Mouse (Mus musculus) fibroblast of lung, adult 2 months (primary cell): ENCODE measurements around the gene Pex5.

Experiments used
- DNase-seq: peaks from one replicate; pipeline ENCODE4 v3.0.0-alpha.2; 2011; ENCODE audit warnings: low read depth

Pex5 gene

DNA sequence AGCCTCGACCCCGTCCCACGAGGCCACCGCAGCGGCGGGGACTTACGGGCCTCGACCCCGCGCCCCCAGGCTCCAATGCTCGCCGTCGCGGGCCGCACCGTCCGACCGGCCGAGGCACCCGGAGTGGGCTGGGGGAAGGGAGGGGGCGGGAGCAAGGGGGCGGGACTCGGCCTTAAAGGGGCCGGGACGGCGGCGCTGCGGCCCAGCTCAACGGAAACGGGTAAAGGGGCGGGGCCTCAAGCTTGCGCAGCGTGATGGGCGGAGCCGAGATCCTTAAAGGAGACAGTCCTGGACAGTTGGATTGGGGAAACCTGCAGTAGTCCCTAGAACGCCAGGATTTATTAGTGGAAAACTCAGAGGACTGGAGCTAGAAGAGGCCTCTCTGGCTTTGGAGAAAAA is at the start of gene Pex5:
Gene Pex5, minus strand, starts transcription at position 141 of the 399 bp plus-strand sequence.
- peak; percentile 86 for DNase-seq

DNA sequence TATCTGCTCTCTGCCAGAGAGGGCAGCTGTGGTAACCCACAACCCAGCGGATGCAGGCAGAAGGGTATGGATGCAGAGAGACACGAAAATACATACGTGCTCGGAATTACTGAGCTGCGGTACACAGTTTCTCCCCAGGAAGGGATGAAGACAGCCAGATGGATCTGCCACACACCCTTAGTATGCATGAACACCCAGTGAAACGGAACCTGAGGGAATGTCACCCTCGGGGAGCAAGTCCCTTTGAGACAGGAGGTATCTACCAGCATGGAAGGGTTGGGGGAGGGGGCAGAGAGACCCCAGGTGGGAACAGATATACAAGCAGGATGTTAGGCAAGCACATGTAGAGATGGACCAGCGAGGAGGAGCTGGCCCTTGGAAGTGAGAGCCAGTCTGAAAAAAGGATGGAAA is 49.0 kb upstream of the Pex5 start:
- DNase-seq = no peak

DNA sequence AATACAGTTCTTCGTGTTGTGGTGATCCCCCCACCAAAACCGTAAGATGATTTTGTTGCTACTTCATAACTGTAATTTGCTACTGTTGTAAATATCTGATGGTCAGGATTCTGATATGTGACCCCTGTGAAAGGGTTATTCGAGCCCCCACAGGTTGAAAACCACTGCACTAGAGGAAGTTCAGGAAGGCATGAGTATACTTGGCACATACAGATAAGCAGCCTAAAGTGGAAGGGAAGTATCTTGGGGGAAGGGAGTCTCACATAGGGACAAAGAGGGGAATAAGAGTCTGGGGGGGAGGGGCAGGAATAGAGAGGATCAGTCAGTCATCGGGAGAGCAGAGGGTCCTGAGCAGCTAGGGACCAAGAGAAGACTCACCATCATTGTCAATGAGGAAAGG is 44.5 kb upstream of the Pex5 start:
- DNase-seq = no peak

DNA sequence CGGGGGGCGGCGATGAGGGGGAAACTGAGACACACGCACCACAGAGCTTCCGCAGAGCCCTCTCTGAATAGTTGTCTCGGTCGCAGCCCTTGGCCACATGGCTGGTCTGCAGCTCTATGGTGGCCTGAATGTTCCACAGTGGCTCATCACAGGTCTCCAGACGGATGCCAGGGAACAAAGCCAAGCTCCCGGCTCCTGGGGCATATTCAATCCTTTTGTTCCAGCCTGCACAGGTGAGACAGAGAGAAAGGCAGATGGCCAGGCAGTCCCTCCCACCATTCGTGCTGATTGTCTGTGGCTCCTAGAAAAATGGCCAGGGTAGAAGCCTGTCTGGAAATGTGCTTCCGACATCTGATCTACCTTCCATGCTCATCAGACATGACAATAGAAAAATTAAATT is 43.6 kb upstream of the Pex5 start:
- no peak for DNase-seq

DNA sequence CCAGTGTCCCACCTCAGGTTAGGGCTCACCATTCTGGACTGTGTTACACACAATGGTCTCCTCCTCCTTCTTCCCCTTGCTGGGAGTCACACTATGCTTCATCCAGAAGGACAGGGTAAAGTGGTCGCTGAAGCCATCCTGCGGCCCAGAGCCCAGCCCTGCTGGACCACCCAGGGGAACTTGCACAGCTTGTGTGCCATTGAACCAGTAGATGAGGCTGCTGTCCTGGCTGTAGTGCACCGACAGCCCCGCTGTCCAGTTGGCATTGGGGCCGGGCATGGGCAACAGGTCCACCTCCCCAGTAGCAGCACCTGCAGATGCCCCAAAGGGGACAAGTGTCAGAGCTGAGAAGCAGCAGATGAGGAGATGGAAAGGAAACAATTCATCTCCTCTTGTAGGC is 43.0 kb upstream of the Pex5 start:
- DNase-seq = no peak

DNA sequence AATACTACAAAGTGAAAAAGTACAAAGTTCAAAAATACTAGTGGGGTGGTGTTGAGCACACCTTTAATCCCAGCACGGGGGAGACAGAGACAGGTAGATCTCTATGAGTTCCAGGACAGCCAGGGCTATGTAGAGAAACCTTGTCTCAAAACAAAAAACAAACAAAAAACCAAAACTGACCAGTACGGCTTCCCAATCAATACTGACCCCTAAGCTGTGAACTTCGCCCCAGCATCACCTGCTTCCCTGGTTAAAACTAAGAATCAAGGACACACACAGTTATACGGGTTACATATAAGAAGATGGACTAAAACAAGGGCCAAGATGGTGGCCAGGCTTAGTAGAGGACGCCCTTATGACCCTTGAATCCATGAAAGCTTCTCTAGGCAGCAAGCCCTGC is 41.4 kb upstream of the Pex5 start:
- no peak for DNase-seq

DNA sequence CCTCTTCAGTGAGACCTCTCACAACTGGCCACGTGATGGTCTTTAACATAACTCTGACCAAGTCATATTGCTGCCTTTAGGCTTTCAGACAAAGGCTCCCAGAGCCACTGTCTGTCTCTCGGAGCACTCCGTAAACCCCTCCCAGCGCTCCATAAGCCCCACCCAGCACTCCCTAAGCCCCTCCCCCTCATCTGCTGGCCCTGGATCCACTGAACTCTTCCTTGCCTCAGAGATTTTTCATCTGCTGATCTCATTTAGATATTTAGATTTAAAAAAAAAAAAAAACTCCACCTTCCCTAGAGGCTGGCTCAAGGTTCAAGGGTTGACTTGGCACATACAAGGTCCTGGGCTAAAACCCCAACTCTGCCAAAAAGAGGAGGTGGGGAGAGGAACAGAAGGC is 38.9 kb upstream of the Pex5 start:
- DNase-seq = no peak

DNA sequence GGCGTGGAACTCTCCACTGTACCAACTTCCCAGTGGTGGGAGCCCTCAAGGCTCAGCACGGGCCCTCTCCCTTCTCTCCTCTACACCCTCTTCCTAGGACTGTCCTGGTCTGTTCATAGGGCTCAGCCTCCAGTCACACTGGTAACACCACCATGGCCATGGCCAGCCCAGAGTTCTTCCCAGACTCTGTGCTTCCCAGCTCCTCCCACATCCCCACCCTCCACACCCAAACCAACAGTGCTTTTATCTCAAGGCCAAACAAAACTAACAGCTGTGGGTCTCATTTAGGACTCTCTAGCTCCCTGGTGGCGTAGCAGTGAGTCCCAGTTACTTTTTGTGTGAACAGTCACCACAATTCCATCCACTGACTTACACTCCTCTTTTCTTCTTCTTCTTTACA is 37.1 kb upstream of the Pex5 start:
- no peak for DNase-seq

DNA sequence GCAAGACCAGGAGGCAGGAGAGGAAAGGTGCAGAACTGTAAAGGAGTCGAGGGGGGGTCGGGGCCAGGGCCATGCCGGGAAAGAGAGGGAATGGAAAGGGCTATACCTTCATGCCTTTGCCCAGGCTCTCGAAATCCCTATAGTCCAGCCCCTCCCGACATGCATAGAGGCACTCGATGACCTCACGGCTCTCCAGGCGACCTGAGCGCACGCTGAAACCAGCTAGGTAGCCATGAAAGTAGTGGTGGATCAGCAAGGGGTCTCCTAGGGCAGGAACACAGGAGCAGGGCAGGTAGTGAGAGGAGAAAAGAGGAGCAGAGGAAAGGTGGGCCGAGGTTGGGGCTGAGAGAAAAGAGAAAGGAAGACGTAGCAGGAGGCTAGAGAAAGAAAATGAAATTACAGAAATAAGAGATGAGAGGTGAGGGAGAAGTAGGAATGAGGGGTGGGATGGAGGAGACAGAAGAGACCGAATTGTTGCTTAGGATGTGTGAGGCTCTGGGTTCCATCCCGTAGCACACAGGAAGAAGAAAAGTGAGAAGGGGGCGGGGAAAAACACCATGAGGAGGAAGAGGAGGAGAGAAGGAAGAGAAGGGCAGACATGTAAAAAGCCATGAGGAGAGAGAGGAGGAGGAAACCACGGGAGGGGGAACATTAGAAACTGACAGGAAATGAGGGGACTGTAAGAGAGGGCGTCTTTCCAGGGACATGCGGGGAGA is 35.0 kb upstream of the Pex5 start:
- no peak for DNase-seq

DNA sequence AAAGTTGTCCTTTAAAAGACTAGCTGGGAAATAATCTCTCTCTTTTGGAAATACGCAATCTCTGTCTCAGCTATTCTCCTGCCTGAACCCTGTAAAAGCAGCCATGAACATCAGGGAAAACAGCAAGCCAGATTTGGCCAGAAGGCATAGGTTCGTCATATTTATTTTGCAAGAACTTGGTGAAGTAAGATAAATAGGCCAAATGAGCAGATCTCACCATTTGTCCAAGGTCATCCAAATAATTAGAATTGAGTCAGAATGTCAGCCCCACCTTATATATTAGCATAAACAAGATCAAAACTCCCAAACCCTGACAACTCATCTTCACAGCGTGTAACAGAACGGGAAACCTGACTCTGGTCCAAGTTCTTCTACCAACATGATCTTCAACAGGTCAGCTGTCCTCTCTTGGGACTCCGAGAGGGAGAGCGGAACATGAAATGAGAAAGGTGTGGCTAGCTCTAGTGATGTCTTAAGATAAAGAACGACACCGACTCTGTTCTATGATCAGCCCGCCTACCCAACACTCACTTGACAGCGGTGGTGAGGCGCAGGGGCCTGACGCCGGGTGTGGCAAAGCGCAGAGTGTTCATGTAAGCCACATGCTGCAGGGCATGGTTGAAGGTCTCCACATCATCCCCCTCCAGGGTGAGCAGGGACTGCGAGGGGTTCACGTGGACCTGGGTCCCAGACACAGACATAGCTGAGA is 34.2 kb upstream of the Pex5 start:
- no peak for DNase-seq

DNA sequence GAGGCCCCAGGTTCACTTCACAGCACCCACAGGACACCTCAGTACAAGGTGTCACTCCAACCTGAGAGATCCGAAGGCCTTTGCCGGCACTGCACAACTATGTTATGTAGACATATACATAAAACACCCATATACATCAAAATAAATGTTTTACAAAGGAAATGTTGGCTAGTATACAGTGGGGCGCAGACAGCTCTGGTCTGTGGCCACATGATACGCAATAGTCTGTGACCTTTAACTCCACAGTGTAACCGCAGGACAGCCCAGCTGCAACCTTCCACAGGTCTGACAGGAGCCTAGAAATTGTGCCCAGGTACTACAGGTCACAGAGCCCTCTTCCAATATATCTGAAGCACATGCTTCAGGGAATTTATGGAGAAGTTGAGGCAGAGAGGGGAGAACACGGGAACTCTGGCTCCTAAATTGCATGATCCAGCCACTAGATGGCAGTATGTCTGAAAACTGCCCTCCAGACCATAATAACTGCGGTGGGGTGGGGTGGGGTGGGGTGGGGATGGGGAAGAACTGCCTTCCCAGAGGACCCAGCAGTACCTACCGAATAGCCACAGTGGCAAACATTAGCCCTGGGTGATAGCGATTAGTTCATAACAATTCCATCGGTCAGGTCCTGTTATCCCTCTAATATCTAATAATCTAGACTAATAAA is 33.5 kb upstream of the Pex5 start:
- DNase-seq = no peak

DNA sequence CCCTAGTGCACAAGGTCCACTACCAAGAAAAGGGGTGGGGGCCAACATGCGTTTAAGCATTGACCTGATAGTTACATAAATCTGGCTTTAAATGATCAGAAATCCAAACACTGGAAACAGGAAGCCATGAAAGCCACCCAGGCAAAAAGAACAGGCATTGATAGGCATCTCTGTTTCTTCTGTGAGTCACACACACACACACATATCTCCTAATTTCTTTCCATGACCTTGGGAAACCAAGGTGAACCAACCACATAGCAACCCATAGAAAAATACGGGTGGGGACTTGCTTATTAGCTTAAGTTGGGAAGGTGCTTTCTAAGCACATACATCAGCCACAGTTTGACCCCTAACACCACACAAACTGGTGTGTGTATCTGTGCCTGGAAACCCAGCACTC is 32.5 kb upstream of the Pex5 start:
- no peak for DNase-seq

DNA sequence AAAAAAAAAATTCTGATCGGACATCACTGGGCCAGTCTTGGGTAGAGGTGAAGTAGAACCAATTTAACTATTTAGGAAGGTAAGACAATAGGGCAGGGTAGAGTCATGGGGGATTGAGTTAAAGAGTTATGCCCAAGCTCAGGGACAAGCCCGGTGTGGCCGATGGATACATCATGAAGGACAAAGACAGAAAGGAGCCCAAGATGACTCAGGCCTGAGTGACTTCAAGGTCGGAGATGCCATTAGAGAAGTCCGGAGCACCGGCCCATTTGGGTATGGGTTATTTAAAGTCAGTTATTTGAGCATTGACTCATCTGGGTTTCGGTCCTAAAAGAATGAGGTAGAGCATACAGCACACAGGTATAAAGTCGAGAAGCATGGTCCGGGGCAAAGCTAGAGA is 31.6 kb upstream of the Pex5 start:
- no peak for DNase-seq

DNA sequence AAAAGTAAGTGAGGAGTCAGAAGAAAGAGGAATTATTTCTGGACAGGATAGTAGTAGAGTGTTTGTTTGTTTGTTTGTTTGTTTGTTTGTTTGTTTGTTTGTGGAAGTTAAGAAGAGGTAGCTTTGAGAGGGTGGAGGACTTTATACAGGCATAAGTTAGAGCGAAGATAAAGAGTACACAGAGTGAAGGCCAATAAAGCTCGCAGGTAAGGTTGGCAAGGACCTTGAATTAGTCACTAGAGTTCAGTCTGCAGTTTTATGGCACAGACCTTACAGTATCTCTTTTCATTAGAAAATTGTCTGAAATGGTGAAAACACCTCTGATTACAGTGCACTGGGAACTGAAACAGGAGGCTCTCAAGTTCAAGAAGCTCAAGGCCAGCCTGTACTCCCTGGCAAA is 31.2 kb upstream of the Pex5 start:
- no peak for DNase-seq

DNA sequence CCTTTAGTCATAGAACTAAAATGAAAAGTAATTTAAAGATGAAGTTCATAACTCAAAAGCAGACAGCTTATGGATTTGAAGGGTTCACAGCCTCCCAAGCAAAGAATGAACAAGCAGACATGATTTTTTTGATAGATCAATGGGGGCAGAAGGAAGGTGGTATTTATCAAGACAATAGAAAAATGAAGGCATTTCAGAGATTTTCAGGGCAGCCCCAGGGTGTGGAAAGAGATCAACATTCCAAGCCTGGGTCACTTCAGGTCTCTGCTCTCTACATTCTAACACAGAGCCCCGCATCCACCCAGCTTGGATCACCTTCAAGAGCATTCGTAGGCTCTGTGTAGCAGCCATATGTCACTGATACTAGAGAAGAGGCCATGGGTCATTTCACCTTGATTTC is 28.5 kb upstream of the Pex5 start:
- DNase-seq = no peak

DNA sequence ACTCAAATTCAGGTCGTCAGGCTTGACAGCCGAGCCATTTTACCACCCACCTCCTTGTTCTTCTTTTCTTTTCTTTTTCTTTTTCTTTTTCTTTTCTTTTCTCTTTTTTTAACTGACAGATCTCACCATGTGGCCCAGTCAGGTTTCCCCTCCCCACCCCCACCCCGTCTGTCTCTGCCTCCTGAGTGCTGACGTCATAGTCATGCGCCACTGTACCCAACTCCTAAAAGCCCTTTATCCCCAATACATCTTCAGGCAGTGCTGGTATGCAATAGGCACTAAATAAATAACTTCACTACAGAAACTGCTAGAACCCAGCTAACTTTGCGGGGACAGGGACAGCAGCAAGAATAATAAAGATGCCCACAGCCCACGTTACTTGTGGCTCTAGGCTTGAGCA is 21.4 kb upstream of the Pex5 start:
- no peak for DNase-seq

DNA sequence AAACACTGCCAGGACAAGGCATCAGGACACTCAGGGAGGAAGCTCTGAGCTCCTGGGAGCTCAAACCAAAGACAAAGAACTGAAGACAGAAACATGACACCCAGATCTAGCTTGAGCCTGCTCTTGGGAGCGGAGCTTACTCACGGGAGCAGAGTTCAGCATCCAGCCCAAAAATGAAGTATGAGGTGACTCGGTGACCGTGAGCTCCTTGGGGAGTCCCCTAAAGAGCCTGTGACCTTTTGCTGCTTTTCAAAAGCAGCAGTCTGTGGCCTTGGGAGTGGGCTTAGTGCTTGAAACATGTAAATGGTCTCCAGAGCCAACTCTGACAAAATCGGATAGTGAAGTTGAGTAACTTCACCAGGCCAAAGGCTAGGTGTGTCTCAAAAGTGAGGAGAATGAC is 20.3 kb upstream of the Pex5 start:
- no peak for DNase-seq

DNA sequence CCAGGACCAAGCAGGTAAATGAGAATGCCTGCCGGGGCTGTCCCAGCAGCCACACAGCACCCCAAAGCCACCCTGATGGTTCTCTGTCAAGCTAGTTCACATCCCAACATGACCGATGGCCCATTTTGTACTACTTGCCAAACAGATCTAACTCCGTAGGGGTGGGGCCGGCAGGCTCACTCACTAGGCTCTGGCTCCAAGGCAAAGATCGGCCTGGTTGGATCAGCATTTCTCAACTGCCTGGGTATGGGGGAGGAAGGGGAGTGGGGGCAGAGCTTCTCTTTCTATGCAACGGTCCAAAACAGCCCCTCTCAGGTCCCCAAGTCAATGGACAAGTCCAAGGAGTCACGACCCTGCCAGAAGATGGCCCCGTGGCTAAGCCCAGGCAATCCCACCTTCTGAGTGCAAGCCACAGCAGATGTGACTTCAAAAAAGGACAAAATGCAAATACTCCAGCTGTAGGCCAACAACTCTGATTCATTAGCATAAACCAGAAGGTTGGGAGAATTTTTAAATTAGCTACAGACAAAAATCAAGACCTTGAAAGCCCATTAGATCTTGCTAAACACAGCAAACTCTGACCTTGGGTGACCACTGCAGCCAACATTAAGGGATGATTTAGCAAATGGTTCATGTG is 18.9 kb upstream of the Pex5 start:
- no peak for DNase-seq

DNA sequence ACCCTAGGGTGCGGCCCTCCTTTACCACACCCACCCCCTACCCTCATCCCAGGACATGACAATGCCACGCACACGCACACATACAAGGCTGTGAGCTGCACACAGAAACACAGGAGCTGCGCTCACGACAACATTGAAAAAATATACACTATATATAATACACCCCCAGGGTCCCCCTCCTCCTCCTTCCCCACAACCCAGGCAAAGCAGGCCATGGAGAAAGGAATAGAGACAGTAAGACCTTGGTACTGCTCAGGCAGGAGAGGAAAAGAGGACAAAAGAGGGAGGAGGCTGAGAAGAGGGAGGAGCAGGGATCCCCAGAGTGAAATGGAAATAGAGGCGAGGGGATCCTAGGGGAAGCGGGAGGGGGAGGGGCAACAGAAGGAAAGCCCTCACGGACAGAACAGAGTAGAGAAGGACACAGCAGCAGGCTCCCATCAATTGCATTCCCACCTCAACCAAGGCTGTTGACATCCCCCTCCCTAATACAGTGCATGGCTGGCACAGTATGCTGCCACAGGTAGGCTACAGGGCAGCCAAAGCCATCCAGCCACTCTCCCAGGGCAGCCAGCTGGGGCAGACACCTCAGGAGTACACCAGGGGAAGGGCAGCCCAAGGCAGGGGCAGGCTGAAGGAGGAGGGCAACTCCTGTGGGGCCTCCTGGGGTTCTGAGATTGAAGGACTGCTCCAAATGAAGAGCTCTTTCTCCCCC is 16.1 kb upstream of the Pex5 start:
- no peak for DNase-seq

DNA sequence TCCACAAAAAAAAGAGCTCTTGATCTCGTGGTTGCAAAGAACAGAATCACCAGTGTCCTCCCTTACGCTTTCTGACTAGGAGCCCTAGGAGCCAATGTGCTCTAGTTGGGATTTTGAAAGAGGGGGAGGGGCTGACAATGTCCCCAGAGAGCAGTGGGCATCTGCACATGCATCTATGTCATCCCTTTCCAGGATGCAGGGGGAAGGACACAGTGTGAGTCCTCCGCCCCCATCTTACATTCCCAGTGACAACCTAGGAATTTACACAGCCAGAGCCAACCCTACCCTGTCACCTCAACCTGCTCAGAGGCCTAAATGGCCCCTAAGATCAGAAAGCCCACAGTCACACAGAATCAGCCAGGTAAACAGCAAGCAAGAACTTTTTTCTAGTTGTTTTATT is 15.5 kb upstream of the Pex5 start:
- DNase-seq = no peak

DNA sequence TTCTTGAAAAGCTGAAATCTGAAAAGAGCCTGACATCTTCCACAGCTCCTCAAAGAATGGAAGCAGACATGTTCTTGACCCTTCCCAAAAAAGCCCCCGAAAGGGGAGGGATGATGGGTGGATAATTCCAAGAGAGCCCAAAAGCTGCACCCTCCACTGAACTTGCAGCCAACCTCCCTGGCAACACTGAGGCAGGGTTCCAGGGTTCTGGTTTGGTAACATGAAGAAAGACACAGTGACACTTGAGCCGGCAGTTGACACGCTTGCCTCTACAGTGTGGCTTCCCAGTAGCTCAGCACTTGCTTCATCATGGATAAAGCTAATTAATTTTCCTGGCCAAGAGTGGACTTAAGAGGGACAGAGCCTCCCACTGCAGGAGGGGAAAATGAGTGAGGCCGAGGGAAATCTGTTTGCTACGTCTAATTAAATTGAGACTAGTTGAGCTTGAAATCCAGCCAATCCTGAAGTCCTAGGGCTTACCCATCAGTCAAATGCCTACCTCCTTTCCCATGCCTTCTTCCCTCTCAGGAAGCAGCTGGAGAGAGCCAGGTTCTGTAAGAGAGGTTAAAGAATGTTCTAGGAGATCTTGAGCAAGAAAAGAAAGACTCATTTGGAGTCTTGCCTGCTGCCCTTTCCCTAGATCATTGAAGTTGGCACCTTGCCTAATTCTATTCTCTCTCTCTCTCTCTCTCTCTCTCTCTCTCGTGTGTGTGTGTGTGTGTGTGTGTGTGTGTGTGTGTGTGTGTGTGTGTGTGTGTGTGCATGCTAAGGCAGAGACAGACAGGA is 13.1 kb upstream of the Pex5 start:
- no peak for DNase-seq

DNA sequence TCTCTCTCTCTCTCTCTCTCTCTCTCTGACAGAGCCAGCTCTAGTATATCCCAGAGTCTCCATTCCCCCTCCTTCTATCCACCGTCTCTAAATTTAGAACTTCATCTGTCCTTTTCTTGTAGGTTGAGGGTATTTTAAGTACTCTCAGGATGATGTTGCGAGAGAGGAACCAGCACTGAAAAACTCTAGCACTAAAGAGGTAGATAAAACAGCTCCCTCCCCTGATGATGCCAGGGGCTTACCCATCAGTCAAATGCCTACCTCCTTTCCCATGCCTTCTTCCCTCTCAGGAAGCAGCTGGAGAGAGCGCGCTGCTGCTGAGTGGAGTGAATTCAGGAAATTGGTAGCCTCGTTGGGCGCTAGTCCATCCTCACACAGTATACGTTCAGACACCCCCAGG is 12.4 kb upstream of the Pex5 start:
- DNase-seq = no peak
